Mouse (Mus musculus): ENCODE measurements around the gene Adam29.

Adam29 gene

DNA sequence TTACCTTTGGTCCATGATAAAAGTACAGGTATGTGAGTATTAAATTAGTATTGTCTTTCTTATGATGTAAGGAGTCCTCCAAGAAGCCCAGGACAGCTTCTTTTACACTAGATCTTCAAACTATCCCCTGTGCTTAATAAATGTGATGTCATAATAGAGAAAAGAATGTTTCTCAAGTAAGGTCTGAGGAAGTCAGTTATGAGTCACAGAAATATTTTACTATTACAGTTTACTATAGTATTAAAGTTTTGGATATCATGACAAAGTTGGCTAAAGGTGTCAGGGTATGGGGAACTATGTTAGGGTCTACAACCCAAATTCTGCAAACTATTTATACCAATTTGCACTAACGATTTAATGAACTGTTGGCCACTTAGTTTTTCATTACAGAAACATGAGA lies at the start of gene Adam29:
Adam29 (minus strand) TSS at position 101 of the 400 bp plus-strand sequence.
- in situ Hi-C loops (cut with MseI, MboI): no loop called here

GRCm38 (mm10) chr8:55940526-55940880 lies 33.8 kb upstream of the Adam29 start:
- in situ Hi-C loops (cut with MseI, MboI): no loop called here

GRCm38 (mm10) chr8:55939870-55940525 lies 33.2 kb upstream of the Adam29 start, which contains the start of gene Glra3:
Gene Glra3 (plus strand): TSS chr8:55940460.
- in situ Hi-C loops (cut with MseI, MboI): no loop called here

Measured in mouse trophoblast stem cell (cell line).